Mouse (Mus musculus): ENCODE measurements around the gene Rexo1. TPM values are rescaled to one million over a fixed set of nuclear protein-coding genes. Genes with fewer than 3 reads are reported as not detected.
A peak's percentile ranks its signal among the peaks of the same experiment; 100 is the strongest.

Gene Rexo1
- polyA plus RNA-seq, 2 experiments from 2014 or later = 13.6 to 16.4 TPM

GRCm38 (mm10) chr10:80503599-80504220 lies 57.6 kb downstream of the Rexo1 start:
- ATAC-seq = no peak

- no peak for ATAC-seq
Measured at GRCm38 (mm10) chr10:80502819-80503314, 58.5 kb downstream of the Rexo1 start.

- ATAC-seq = no peak
Measured at GRCm38 (mm10) chr10:80502291-80502690, 59.1 kb downstream of the Rexo1 start.

- ATAC-seq = no peak
Measured at GRCm38 (mm10) chr10:80496421-80496820, 64.9 kb downstream of the Rexo1 start.

- ATAC-seq = no peak
Measured at GRCm38 (mm10) chr10:80495901-80496300, 65.5 kb downstream of the Rexo1 start.

GRCm38 (mm10) chr10:80494732-80495131 lies 66.6 kb downstream of the Rexo1 start, which contains the start of gene Onecut3:
Gene Onecut3, plus strand, starts transcription at chr10:80494835.
- peak; percentile 78 for ATAC-seq

Other genes starting within 250 kb of the Rexo1 start
- 10 to 100 TPM; 47.1 to 59.9 TPM for gene 2310011J03Rik, start 241.0 kb downstream of the Rexo1 start, polyA plus RNA-seq (2017; shearing (Covaris generic))
- gene Pcsk4, start 232.1 kb downstream of the Rexo1 start, polyA plus RNA-seq (2017; shearing (Covaris generic)) = 10 to 100 TPM; 11.9 to 12.3 TPM
- under 1 TPM in 1 of 2 experiments, not detected in 1; 0.51 TPM for gene Reep6, start 231.6 kb downstream of the Rexo1 start, polyA plus RNA-seq (2017; shearing (Covaris generic))
- gene Adamtsl5, start 213.1 kb downstream of the Rexo1 start, polyA plus RNA-seq (2017; shearing (Covaris generic)) = not detected
- not detected for gene Plk5, start 205.1 kb downstream of the Rexo1 start, polyA plus RNA-seq (2017; shearing (Covaris generic))
- gene Mex3d, start 173.9 kb downstream of the Rexo1 start, polyA plus RNA-seq (2017; shearing (Covaris generic)) = 1 to 10 TPM in 1 of 2 experiments, not detected in 1; 1.3 TPM
- gene Mbd3, start 162.0 kb downstream of the Rexo1 start, polyA plus RNA-seq (2017; shearing (Covaris generic)) = 10 to 100 TPM; 26.7 to 27.2 TPM
- 100 to 1,000 TPM; 268 to 337 TPM for gene Uqcr11, start 154.7 kb downstream of the Rexo1 start, polyA plus RNA-seq (2017; shearing (Covaris generic))
- gene Tcf3, start 127.9 kb downstream of the Rexo1 start, polyA plus RNA-seq (2017; shearing (Covaris generic)) = 1 to 10 TPM; 7.5 to 8.5 TPM
- gene Onecut3, start 66.7 kb downstream of the Rexo1 start, polyA plus RNA-seq (2017; shearing (Covaris generic)) = not detected
- gene Atp8b3, start 22.4 kb downstream of the Rexo1 start, polyA plus RNA-seq (2017; shearing (Covaris generic)) = not detected
- 1 to 10 TPM; 7.2 to 10.0 TPM for gene Klf16, start 15.8 kb upstream of the Rexo1 start, polyA plus RNA-seq (2017; shearing (Covaris generic))
- gene Abhd17a, start 28.8 kb upstream of the Rexo1 start, polyA plus RNA-seq (2017; shearing (Covaris generic)) = 1 to 10 TPM; 2.3 to 9.7 TPM
- 100 to 1,000 TPM in 1 of 2 experiments, 10 to 100 TPM in 1; 98.1 to 145 TPM for gene Scamp4, start 41.3 kb upstream of the Rexo1 start, polyA plus RNA-seq (2017; shearing (Covaris generic))
- gene Adat3, start 41.3 kb upstream of the Rexo1 start, polyA plus RNA-seq (2017; shearing (Covaris generic)) = 1 to 10 TPM; 1.7 to 3.6 TPM
- gene Gm49322, start 44.5 kb upstream of the Rexo1 start, polyA plus RNA-seq (2017; shearing (Covaris generic)) = 10 to 100 TPM; 11.1 to 13.6 TPM
- 10 to 100 TPM in 1 of 2 experiments, 1 to 10 TPM in 1; 6.9 to 12.8 TPM for gene Csnk1g2, start 61.3 kb upstream of the Rexo1 start, polyA plus RNA-seq (2017; shearing (Covaris generic))
- 1 to 10 TPM; 7.2 to 7.3 TPM for gene Btbd2, start 95.5 kb upstream of the Rexo1 start, polyA plus RNA-seq (2017; shearing (Covaris generic))
- gene Mknk2, start 116.6 kb upstream of the Rexo1 start, polyA plus RNA-seq (2017; shearing (Covaris generic)) = 10 to 100 TPM; 37.3 to 51.7 TPM
- gene Mob3a, start 140.4 kb upstream of the Rexo1 start, polyA plus RNA-seq (2017; shearing (Covaris generic)) = 100 to 1,000 TPM; 265 to 359 TPM
- gene Izumo4, start 140.6 kb upstream of the Rexo1 start, polyA plus RNA-seq (2017; shearing (Covaris generic)) = 100 to 1,000 TPM in 1 of 2 experiments, 10 to 100 TPM in 1; 89.2 to 116 TPM
- 10 to 100 TPM; 26.7 to 29.1 TPM for gene Ap3d1, start 180.7 kb upstream of the Rexo1 start, polyA plus RNA-seq (2017; shearing (Covaris generic))
- 10 to 100 TPM; 13.4 to 15.5 TPM for gene Dot1l, start 193.6 kb upstream of the Rexo1 start, polyA plus RNA-seq (2017; shearing (Covaris generic))
- gene Sf3a2, start 236.6 kb upstream of the Rexo1 start, polyA plus RNA-seq (2017; shearing (Covaris generic)) = 10 to 100 TPM; 12.3 to 13.2 TPM
- 100 to 1,000 TPM; 106 to 120 TPM for gene Plekhj1, start 237.1 kb upstream of the Rexo1 start, polyA plus RNA-seq (2017; shearing (Covaris generic))
- gene Amh, start 243.7 kb upstream of the Rexo1 start, polyA plus RNA-seq (2017; shearing (Covaris generic)) = not detected